Mouse (Mus musculus) T-helper 2 cell (primary cell): ENCODE results near the gene Tanc1.

Source experiments
- in situ Hi-C: fragments of 300-600 bp; cut with MboI, MseI; formaldehyde crosslinking; loops from one replicate; pipeline ENCODE4 v1.15.1; 2025; ENCODE audit warnings: high pct_unique_total_duplicates

Gene Tanc1

GRCm38 (mm10) chr2:59612733-59613473, 1.1 kb downstream of the Tanc1 start:
- in situ Hi-C loops: no loop called here

GRCm38 (mm10) chr2:59613474-59614019, 1.7 kb downstream of the Tanc1 start:
- in situ Hi-C loops: no loop called here

- in situ Hi-C loops: no loop called here
Observed at GRCm38 (mm10) chr2:59616890-59617289, 5.0 kb downstream of the Tanc1 start.

- in situ Hi-C loops: no loop called here
Observed at GRCm38 (mm10) chr2:59618996-59619395, 7.2 kb downstream of the Tanc1 start.

GRCm38 (mm10) chr2:59620601-59621000, 8.8 kb downstream of the Tanc1 start:
- in situ Hi-C loops: no loop called here

- in situ Hi-C loops: no loop called here
Observed at GRCm38 (mm10) chr2:59622514-59623139, 10.8 kb downstream of the Tanc1 start.

GRCm38 (mm10) chr2:59623858-59624257, 12.0 kb downstream of the Tanc1 start:
- in situ Hi-C loops: no loop called here

- in situ Hi-C loops: no loop called here
Observed at GRCm38 (mm10) chr2:59625416-59625815, 13.6 kb downstream of the Tanc1 start.

GRCm38 (mm10) chr2:59625927-59626326, 14.1 kb downstream of the Tanc1 start:
- in situ Hi-C loops: no loop called here

GRCm38 (mm10) chr2:59626422-59626821, 14.6 kb downstream of the Tanc1 start:
- in situ Hi-C loops: no loop called here

- in situ Hi-C loops: no loop called here
Observed at GRCm38 (mm10) chr2:59627502-59627901, 15.7 kb downstream of the Tanc1 start.

- in situ Hi-C loops: no loop called here
Observed at GRCm38 (mm10) chr2:59628057-59628901, 16.4 kb downstream of the Tanc1 start.

- in situ Hi-C loops: no loop called here
Observed at GRCm38 (mm10) chr2:59629829-59630228, 18.0 kb downstream of the Tanc1 start.

GRCm38 (mm10) chr2:59631406-59631805, 19.6 kb downstream of the Tanc1 start:
- in situ Hi-C loops: no loop called here

- in situ Hi-C loops: no loop called here
Observed at GRCm38 (mm10) chr2:59633761-59634430, 22.1 kb downstream of the Tanc1 start.

- in situ Hi-C loops: no loop called here
Observed at GRCm38 (mm10) chr2:59637040-59637785, 25.4 kb downstream of the Tanc1 start.

- in situ Hi-C loops: no loop called here
Observed at GRCm38 (mm10) chr2:59642722-59643121, 30.9 kb downstream of the Tanc1 start.

- in situ Hi-C loops: no loop called here
Observed at GRCm38 (mm10) chr2:59644816-59645215, 33.0 kb downstream of the Tanc1 start.

GRCm38 (mm10) chr2:59645515-59645914, 33.7 kb downstream of the Tanc1 start:
- in situ Hi-C loops: no loop called here

GRCm38 (mm10) chr2:59646740-59647390, 35.0 kb downstream of the Tanc1 start:
- in situ Hi-C loops: no loop called here
